Mouse (Mus musculus): ENCODE measurements around the gene Dnajc27. TPM values are rescaled to one million over a fixed set of nuclear protein-coding genes. Genes with fewer than 3 reads are reported as not detected.

The Dnajc27 gene
- 6.5 and 7.9 TPM in 2 replicates for polyA plus RNA-seq (2012)

DNA sequence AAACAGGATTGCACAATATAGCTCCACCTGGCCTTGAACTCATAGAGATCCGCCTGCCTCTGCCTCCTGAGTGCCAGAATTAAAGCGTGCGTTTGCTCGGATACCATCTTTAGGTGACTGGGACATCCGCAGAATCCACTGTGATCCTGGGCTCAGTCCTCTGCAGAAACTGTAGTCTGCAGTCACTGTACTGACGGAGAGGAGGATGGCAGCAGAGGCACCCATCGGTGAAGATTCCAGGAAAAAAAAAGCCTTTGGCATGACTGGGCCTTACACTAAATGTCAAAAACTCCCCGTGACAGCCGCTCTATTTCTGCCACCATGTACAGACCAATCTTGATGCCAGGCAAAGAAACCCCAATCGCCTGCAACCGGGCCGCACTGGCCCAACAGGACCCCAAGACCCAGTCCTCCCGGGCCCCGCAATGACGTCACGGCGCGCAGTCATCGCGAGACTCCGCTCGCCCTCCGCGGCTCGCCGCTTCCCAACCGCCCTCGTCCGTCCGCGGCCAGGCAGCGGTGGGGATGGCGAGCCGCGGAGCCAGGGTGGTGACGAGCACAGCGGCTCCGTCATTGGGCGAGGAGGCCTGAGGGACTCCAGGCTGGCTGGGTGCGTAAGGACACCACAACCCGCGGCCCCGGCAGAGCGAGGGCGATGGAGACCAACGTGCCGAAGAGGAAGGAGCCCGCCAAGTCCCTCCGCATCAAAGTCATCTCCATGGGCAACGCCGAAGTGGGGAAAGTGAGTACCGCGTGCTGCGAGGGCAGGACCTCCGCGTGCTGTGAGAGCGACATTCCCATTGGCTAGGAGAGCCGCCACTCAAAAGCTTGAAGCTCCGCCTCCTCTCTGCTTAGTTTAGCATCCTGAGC lies at the start of gene Dnajc27:
Gene Dnajc27, plus strand, starts transcription at position 452 of the 870 bp plus-strand sequence.

DNA sequence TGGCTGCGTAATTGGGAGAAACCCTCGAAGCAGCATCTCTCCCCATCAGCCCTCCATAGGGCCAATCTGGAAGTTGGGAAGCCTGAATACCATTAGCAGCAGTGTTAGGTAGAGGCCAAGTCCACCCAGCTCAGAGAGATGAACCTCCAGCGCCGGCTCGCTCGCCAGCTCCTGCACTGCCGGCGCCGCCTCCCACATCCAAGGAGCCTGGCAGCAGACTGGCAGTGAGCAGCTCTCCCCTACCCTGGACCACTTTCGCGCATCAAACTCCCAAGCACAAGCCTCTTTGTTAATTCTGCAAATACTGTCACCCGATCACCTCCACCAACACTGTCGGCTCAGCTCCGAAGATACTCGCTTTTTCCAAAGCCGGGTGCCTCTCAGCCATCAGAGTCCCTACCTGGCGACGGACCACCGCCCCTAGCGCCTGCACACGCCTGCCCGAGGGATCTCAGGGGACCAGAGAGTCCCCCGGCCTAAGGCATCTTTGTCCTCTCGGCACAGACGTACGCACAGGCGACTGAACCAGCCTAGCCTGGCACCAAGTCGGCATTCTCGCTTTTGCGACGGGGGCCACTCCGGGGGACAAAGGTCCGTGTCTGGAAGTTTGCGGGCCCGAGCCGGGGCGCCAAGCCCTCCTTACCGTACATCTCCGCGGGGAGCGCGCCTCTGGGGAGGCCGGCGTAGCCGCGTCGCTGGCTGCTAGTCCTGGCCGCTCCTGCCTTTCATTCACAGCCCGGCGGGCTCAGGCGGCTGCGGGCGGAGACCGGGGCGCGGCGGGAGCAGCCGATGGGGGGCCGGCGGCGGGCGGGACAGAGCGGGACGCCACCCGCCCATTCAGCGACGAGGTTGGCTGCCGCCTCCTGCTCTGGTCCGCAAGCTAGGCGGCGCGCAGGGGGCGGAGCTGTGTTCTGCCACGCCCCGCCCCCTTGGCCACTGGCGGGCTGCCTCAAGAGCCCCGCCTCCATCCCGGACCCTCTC lies 44.0 kb upstream of the Dnajc27 start, which contains the start of gene Efr3b:
Gene Efr3b, minus strand, starts transcription at position 855 of the 981 bp plus-strand sequence.

DNA sequence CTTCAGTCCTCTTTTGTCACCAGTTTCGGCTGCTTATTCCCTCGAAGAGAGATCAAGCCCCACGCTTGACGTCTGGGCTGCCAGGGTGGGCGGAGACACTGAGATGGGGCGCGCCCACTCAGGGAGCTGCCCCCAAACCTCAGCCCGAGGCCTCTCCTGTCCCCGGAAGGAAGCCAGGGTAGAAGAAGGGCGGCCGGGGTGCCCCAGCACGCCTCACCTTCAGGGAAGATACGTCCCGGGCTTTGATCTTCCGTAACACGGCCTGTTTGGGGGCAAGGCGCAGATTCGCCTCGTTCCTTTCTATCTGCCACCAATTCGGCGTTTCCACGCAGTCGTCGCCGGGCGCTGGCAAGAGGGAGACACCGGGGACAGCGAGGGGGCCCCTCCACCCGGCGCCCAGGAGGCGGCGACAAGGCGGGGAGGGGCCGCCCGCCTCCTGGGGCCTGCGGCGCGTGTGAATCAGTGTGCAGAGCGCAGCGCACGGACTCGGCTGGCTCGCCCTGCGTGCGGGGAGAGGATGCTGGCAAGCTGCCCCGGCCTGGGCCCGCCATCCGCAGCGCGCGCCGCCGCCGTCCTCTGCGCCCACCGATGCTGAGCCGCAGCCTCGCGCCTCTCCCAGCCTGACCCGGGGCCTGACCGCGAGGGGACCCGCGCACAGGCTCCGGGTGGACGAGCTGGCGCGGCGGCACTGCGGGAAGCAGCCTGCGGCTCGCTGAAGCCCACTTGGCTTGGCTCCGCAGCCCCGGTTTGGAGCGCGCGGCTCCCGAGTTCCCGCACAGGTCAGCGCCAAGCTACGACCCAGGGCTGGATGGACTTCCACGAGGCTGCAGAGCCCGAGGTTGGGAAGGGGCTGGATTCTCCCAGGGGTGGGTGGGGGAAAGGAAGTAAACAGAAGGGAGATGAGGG lies 50.8 kb downstream of the Dnajc27 start, which contains the start of gene Adcy3:
Gene Adcy3, plus strand, starts transcription at position 163 of the 906 bp plus-strand sequence.

Other genes starting within 250 kb of the Dnajc27 start
- gene Pomc, start 127.6 kb upstream of the Dnajc27 start, polyA plus RNA-seq (2012) = 1.8 and 2.2 TPM in 2 replicates
- gene Efr3b, start 43.7 kb upstream of the Dnajc27 start, polyA plus RNA-seq (2012) = 0.19 and 0.73 TPM in 2 replicates
- gene Adcy3, start 50.5 kb downstream of the Dnajc27 start, polyA plus RNA-seq (2012) = 2.7 and 3.5 TPM in 2 replicates
- gene Ptrhd1, start 151.4 kb downstream of the Dnajc27 start, polyA plus RNA-seq (2012) = 4.7 and 4.8 TPM in 2 replicates
- gene Cenpo, start 151.7 kb downstream of the Dnajc27 start, polyA plus RNA-seq (2012) = 4.0 and 4.3 TPM in 2 replicates

All from megakaryocyte-erythroid progenitor cell, adult 5 weeks (primary cell).